Mouse (Mus musculus) megakaryocyte, embryonic 14.5 days (primary cell): ENCODE data around the gene Gli1.

Source experiments
- FLI1 ChIP-seq: IDR thresholded peaks from 2 replicates; pipeline ENCODE4 v1.6.1; 2012; ENCODE audit warnings: low read length, inconsistent platforms, mixed read lengths
- GATA1 ChIP-seq: IDR thresholded peaks from 3 replicates; pipeline ENCODE4 v1.6.1; 2012; ENCODE audit warnings: mixed read lengths, low read length, inconsistent platforms, borderline replicate concordance

- TF ChIP-seq FLI1 (no peak), GATA1 (no peak)
Measured at GRCm38 (mm10) chr10:127339683-127340576, 1.8 kb downstream of the Gli1 start.
